Mouse (Mus musculus) myocyte (in vitro differentiated cells): ENCODE results near the gene C1qtnf5.

Experiments used
- MAX ChIP-seq: IDR thresholded peaks from one replicate; pipeline ENCODE4 v1.6.1; 2011; ENCODE audit warnings: low read depth, mild to moderate bottlenecking, control low read depth
- POLR2A ChIP-seq: IDR thresholded peaks from one replicate; pipeline ENCODE4 v1.6.1; 2011; ENCODE audit warnings: low read depth, mild to moderate bottlenecking, control low read depth, moderate library complexity; ENCODE audit not compliant: insufficient read length
- POLR2AphosphoS2 ChIP-seq: IDR thresholded peaks from one replicate; pipeline ENCODE4 v1.6.1; 2011; ENCODE audit warnings: low read depth, control low read depth; ENCODE audit not compliant: insufficient read length
- TCF12 ChIP-seq: IDR thresholded peaks from one replicate; pipeline ENCODE4 v1.6.1; 2011; ENCODE audit warnings: mild to moderate bottlenecking, control low read depth; ENCODE audit not compliant: poor library complexity, insufficient read depth, severe bottlenecking
- USF1 ChIP-seq: IDR thresholded peaks from one replicate; pipeline ENCODE4 v1.6.1; 2011; ENCODE audit warnings: low read depth, mild to moderate bottlenecking, control low read depth, moderate library complexity

- TF ChIP-seq MAX, result no peak
- TF ChIP-seq POLR2AphosphoS2, result no peak
- TF ChIP-seq POLR2A, result no peak
- TF ChIP-seq TCF12, result no peak
- no peak for TF ChIP-seq USF1
These were observed 30.8 kb downstream of the C1qtnf5 start for GRCm38 (mm10) chr9:44137846-44138245.
